Mouse (Mus musculus): Measurements from ENCODE around the gene Wasf3. TPM values are rescaled to one million over a fixed set of nuclear protein-coding genes. Genes with fewer than 3 reads are reported as not detected.
A peak's percentile ranks its signal among the peaks of the same experiment; 100 is the strongest.
"Not testable (repeated sequence)": the region's sequence is repeated elsewhere in the genome, so short reads cannot be mapped to it uniquely, and the experiment has no call there.

Gene Wasf3
- total RNA-seq, 2 experiments from 2014 or later: 92.7 to 98.3 TPM

DNA sequence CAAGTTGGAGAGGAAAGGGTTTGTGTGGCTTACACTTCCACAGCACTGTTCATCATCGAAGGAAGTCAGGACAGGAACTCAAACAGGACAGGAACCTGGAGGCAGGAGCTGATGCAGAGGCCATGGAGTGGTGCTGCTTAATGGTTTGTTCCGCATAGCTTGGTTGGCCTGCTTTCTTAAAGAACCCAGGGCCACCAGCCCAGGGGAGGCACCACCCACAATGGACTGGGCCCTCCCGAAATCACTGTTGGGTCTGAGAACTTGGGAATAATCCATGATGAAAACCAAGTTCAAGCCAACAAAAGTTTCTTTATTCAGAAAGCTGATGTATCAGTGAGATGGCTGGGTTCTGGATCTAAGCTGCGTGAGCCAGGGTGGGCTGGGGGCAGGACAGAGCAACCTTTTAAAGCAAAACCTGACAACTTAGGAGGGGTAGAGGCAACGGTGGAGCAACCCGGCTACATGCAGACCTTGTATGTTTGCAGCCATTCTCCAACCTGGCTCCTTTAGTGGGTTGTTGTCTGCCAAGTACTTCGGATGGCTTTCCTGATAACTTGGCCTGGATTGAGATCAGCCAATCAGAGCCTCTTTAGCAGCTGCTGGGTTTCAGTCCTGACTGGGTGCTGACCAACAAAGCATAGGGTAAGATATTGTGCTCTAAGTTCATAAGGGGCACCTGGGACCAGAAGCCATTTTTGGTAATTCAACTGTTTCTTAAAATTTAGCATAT lies 13.8 kb downstream of the Wasf3 start:
- no peak for DNase-seq (ENCODE audit: low spot score in 2 of 2)

DNA sequence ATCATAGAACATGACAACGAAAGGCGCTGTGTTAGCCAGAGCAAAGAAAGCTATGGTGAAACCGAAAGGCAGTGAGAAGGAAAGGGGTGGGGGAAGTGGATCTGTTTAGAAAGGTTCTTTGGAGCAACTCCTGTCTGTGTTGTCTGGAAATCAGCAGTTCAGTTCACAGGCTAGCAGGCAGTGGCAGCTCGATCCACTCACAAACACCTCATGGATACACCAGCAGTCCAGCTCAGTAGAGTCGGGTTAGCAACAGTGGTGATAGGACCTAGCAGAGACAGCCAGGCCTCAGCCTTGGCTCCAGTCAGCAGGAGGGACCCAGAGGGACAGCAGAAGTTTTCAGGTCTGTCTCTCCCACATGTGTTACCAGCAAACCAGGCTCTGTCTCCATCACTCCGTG lies 16.2 kb downstream of the Wasf3 start:
- not testable (repeated sequence) for DNase-seq (ENCODE audit: low spot score in 2 of 2)

DNA sequence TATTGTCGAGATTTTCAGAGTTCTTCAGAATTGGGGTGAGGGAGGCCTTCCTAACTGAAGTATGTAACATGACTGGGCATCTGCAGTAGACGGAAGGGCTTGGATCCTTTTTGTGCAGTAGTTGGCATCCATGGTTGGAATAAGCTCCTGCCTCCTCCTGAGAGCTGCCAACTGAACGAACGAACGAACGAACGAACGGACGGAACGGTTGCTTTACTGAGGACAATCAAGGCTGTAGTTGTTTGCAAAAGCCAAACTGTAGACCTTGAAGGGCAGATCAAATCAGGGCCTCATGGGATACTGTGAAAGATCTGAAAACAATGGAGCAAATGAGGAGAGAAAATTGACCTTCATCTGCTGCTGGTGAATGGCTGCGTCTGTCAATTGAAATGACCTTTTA lies 17.5 kb downstream of the Wasf3 start:
- DNase-seq (ENCODE audit: low spot score in 2 of 2): no peak

DNA sequence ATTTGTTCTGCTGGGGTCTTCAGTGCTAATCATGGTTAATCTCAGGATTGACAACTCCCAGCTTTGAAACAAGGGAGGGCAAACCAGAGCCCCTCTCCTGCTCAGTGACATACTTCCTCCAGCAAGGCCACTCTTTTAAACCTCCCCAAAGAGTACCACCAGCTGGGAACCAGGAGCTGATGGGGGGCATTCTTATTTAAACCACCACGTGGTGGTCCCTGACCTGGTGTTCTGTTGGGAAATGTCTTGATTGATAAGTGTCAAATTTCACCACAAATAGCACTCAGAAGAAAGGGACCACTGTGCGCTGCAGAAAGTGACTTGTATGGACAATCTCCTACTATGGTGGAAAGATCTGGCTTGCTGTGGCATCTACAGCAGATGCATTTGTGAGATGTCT lies 19.1 kb downstream of the Wasf3 start:
- DNase-seq (ENCODE audit: low spot score in 2 of 2): no peak

GRCm38 (mm10) chr5:146406133-146406532 lies 21.3 kb downstream of the Wasf3 start:
- DNase-seq (ENCODE audit: low spot score in 2 of 2): no peak

GRCm38 (mm10) chr5:146407791-146408190 lies 23.0 kb downstream of the Wasf3 start:
- DNase-seq (ENCODE audit: low spot score in 2 of 2): no peak

DNA sequence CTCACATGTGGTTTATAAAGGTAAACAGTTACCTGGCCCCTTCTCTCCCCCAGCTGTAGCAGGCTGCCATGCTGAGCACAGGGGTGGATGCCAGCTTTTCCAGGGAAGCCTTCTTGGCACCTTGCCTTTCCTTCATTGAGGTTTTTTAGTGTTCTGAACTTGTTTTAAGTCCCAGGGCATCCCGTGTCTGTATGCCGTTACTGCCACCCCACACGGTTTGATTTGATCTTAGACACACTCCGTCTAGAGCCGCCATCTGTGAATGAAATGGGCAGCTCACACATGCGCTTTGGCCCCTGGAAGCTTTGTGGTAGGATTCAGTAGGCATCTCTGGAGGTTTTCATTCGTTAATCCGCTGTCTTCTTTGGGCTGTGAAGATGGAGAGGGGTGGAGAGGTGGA lies 23.8 kb downstream of the Wasf3 start:
- DNase-seq (ENCODE audit: low spot score in 2 of 2): no peak

- DNase-seq (ENCODE audit: low spot score in 2 of 2): no peak
These were observed 26.0 kb downstream of the Wasf3 start for GRCm38 (mm10) chr5:146410821-146411220.

- DNase-seq (ENCODE audit: low spot score in 2 of 2): peak in 1 of 2 experiments; percentile 88
These were observed 28.1 kb downstream of the Wasf3 start for GRCm38 (mm10) chr5:146412743-146413430.

GRCm38 (mm10) chr5:146414611-146415010 lies 29.8 kb downstream of the Wasf3 start:
- DNase-seq (ENCODE audit: low spot score in 2 of 2): no peak

GRCm38 (mm10) chr5:146415218-146415617 lies 30.4 kb downstream of the Wasf3 start:
- DNase-seq (ENCODE audit: low spot score in 2 of 2): peak; percentile 61 to 75

DNA sequence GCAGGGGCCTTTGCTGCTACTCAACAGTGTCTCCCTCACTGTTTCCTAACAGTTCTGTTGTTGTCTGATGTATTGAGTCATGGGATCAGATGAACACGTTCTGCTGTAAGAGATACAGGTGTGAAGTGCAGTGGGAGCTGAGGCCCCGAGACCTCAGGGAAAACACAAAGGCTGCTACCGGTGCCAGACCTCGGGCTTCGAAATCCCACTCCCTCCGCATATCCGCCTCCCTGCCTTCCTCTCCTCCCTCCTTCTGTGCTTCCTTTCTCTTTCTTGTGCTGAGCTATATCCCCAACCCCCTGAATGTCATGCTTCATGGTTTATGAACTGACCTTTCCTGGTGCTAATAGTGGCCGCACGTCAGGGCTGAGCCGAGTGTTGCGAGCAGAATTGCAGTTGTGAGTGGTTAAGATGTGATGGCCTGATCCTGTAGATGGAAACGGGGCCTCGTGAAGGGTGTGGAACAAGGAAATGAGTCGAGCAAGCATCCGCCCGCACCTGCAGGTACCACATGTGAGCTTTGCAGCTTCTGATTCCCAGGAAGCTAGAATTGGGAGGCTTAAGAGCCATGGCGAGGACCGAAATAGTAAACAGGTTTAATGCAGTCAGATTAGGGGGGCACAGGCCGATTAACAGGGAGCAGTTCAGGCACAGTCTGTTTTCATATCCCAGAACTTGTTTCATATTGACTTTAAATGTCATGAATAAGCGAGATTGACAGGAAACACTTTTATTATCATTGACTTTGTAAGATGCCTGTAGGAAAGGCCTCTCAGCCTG lies 31.7 kb downstream of the Wasf3 start:
- DNase-seq (ENCODE audit: low spot score in 2 of 2): no peak

GRCm38 (mm10) chr5:146418092-146418491 lies 33.3 kb downstream of the Wasf3 start:
- DNase-seq (ENCODE audit: low spot score in 2 of 2): no peak

- DNase-seq (ENCODE audit: low spot score in 2 of 2): no peak
These were observed 35.3 kb downstream of the Wasf3 start for GRCm38 (mm10) chr5:146420081-146420480.

DNA sequence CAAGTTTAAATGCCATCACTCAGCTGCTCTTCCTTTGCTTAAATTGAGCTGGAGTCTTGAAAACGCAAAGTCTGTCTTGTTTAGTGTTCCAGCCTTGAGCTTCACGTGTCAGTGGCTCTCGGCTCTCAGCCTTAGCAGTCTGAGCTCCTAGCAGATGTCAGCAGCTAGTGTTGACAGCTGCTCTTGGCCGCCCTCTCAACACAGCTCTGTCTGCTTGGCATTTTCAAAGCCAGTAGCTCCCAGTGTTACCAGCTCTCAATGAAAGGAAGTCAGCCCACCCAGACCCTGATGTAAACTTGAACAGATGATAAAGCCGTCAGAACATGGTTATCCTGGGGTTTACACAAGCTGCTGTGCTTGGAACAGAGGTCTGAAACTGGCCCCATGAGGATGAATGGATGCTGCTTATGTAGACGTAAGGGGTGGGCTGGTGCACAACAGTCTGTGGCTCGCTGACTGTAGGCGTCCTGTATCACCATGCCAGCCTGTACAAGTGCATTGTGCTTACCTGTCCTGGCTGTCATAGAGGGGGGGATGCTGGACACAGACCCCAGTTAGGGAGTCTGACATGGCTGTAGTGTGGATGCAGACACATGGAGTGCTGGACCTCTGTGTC lies 40.0 kb downstream of the Wasf3 start:
- DNase-seq (ENCODE audit: low spot score in 2 of 2): peak; percentile 65 to 69

GRCm38 (mm10) chr5:146425656-146426055 lies 40.9 kb downstream of the Wasf3 start:
- DNase-seq (ENCODE audit: low spot score in 2 of 2): no peak

- DNase-seq (ENCODE audit: low spot score in 2 of 2): no peak
These were observed 43.3 kb downstream of the Wasf3 start for GRCm38 (mm10) chr5:146428109-146428508.

DNA sequence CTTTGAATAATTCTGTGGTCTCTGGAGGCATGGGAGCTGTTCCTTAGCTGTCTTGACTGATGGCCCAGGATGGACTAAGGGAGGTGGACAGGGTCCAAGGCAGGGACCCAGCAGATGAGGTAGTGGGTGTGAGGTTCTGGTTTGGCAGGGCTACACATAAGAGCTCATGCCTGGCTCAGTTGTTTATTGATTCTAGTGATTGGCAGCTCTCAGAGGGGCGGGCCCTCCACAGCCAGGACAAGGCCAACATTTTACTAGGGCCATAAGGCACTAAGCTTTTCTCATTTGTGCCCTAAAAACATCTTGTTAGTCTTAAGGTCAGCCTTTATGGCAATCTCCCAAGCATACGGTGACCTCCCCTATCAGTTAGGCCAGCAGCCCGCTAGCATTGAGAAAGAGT lies 47.0 kb downstream of the Wasf3 start:
- DNase-seq (ENCODE audit: low spot score in 2 of 2): no peak

DNA sequence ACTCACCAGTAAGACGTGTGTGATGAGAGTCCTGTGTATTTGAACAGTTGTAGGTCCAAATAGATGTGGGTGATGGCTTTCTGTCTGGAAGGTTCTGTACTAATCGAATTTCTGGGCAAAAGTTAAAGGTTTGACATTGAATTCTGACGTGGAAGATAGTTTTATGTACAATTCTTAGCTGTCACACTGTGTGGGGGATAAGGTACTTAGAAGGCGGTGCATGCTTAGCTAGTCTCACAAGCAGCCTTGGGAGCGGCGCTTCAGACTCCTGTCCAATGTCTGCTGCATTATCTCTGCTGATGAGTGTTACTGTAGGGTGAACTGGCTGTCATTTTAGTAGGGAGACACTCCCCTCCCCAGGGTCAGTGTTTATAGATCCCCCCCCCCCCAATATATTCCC lies 47.7 kb downstream of the Wasf3 start:
- DNase-seq (ENCODE audit: low spot score in 2 of 2): no peak

DNA sequence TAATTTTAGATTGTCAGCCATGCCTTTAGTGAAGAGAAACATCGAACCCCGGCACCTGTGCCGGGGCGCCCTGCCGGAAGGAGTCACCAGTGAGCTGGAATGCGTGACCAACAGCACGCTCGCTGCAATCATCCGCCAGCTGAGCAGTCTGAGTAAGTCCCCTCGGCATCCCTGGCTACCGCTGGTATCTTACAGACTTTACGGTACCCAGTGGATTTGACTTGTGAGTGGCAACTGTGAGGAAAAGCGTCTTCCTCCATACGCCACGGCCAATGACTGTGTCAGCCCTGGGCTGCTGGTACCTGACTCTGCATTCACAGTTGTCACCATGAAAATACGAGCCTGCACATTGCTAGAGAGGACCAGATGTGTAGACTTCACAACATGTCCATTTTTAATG lies 50.5 kb downstream of the Wasf3 start:
- DNase-seq (ENCODE audit: low spot score in 2 of 2): no peak

- no peak for DNase-seq (ENCODE audit: low spot score in 2 of 2)
These were observed 52.0 kb downstream of the Wasf3 start for GRCm38 (mm10) chr5:146436796-146437195.
